Mouse (Mus musculus) neutrophil, adult 65 days (primary cell): ENCODE data around the gene Iqcm. TPM values are rescaled to one million over a fixed set of nuclear protein-coding genes. Genes with fewer than 3 reads are reported as not detected.

Source experiments
- total RNA-seq: library from RNA; stranded (reverse); gene quantifications from 2 replicates; pipeline ENCODE4 v1.2.4, GENCODE M21; 2023

The Iqcm gene
- not detected in 2 replicates for total RNA-seq

DNA sequence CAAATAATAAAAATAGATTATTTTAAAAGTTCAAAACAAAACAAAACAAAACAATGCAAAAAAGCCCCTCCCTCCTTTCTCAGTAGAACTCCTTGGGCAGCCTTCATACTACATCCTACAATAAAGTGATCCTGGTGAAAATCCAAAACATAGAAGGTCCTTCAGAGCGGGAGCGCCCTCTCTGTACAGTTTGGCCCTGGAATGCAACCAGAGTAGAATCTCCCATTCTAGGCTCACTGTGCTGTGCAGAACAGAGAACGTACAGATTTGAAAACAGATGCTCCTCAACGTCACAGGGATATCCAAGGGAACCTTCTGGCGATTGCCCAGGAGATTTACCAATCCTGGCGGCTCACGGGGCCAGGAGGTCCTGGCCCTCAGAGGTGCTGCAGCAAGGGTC, at the start of gene Iqcm:
Gene Iqcm (plus strand): TSS at position 301 of the 400 bp plus-strand sequence.

DNA sequence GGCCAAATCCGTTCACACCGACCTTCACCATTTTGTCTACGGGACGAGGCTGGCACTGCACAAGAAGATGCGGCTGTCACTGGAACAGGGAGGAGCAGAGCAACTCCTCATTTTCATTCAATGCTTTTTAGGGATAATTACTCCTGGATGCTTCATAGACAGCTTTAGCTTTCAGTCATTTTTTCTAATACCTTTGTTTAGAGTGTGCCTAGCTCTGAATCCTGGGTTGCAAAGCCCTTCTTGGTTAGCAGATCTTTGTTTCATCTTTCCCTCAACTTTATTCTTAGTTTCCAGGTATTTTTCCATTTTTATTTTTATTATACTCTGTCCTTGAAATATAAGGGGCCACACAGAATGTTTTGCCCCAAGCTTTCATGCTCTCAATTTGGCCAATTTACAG, 42.0 kb upstream of the Iqcm start, which contains the start of gene Gm10358:
Gene Gm10358 (minus strand): TSS at position 101 of the 400 bp plus-strand sequence.

Other genes starting within 250 kb of the Iqcm start
- gene Rasd2, start 234.8 kb upstream of the Iqcm start, total RNA-seq: not detected in 2 replicates
- not detected in 2 replicates for gene Gm10358, start 42.1 kb upstream of the Iqcm start, total RNA-seq